Mouse (Mus musculus) bone marrow, adult 2 months (tissue): ENCODE data around the gene Pou3f4. TPM values are rescaled to one million over a fixed set of nuclear protein-coding genes. Genes with fewer than 3 reads are reported as not detected.

Experiments used
- H3K27ac ChIP-seq: fragments of 200-500 bp; 2 replicates; pipeline ENCODE4 v1.5.1; 2012; ENCODE audit warnings: low read depth, mild to moderate bottlenecking, control low read depth, inconsistent platforms, low read length; ENCODE audit not compliant: control insufficient read depth, poor library complexity, insufficient read depth
- H3K4me1 ChIP-seq: fragments of 200-500 bp; 2 replicates; pipeline ENCODE4 v1.6.1; 2011; ENCODE audit warnings: low read length; ENCODE audit not compliant: control insufficient read depth, insufficient read depth
- H3K4me3 ChIP-seq: fragments of 200-500 bp; replicated peaks from 2 replicates; pipeline ENCODE3; 2011; ENCODE audit warnings: mild to moderate bottlenecking, low read depth, low read length, control low read depth; ENCODE audit not compliant: control insufficient read depth
- CTCF ChIP-seq: fragments of 200-500 bp; IDR thresholded peaks from 2 replicates; pipeline ENCODE4 v1.5.1; 2011; ENCODE audit warnings: low read length, control low read depth; ENCODE audit not compliant: control insufficient read depth, insufficient read depth
- POLR2A ChIP-seq: fragments of 200-500 bp; IDR thresholded peaks from 2 replicates; pipeline ENCODE4 v1.6.1; 2011; ENCODE audit warnings: low read depth, mild to moderate bottlenecking, control low read depth, low read length, borderline replicate concordance; ENCODE audit not compliant: control insufficient read depth
- WGBS: fragments of 180-500 bp; shearing (Covaris S2); methylation state at CpG from one replicate; pipeline ENCODE4 v1.1.7; 2018; 5-methylcytosine and 5-hydroxymethylcytosine counted together
- polyA plus RNA-seq: library from polyadenylated mRNA; stranded (reverse); fragments of >200 nt; gene quantifications from 2 replicates; pipeline ENCODE4 v1.2.4, GENCODE M21; 2011; ENCODE audit warnings: low replicate concordance; ENCODE audit not compliant: missing spikeins, insufficient read depth, insufficient read length

Gene Pou3f4
- polyA plus RNA-seq, 1 experiment, result not detected

DNA sequence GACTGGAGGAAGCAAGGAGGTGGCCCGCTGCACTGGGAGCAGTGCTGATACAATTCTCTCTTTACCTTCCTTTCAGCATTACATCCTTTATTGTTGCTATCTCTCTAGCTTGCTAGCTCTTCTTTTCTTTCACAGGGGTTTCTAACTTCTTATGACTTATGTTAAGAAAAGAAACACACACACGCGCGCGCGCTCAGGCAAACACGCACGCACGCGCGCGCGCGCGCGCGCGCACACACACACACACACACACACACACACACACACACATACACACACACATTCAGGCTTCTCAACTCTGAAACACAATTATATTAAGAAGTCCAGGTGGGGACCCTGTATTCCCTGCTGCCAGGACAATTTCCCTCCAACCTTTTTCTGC is 1.5 kb downstream of the Pou3f4 start:
- Histone ChIP-seq H3K4me3 (no peak overlapping the region), H3K27ac (no peak overlapping the region), H3K4me1 (no peaks in the 10 kb centered on the region)
- 31% methylated on average over 18 of the region's 18 CpGs for WGBS
- TF ChIP-seq CTCF, result no peak
- no peak for TF ChIP-seq POLR2A

- Histone ChIP-seq H3K27ac (no peak overlapping the region), H3K4me3 (no peak overlapping the region), H3K4me1 (no peaks in the 10 kb centered on the region)
- no peak for TF ChIP-seq CTCF
- TF ChIP-seq POLR2A, result no peak
- WGBS, result 22% methylated on average over 16 of the region's 16 CpGs
Observed at GRCm38 (mm10) chrX:110816609-110817008, 2.5 kb downstream of the Pou3f4 start.

- 19% methylated on average over 10 of the region's 10 CpGs for WGBS
- H3K27ac ChIP-seq, result no peak overlapping the region
- TF ChIP-seq CTCF (no peak), POLR2A (no peak)
- H3K4me1 ChIP-seq, result no peaks in the 10 kb centered on the region
- no peak overlapping the region for H3K4me3 ChIP-seq
Observed at GRCm38 (mm10) chrX:110817211-110817610, 3.1 kb downstream of the Pou3f4 start.

- 63% methylated on average over 2 of the region's 2 CpGs for WGBS
- TF ChIP-seq CTCF, result no peak
- no peak for TF ChIP-seq POLR2A
- Histone ChIP-seq H3K27ac (no peak overlapping the region), H3K4me3 (no peak overlapping the region), H3K4me1 (no peaks in the 10 kb centered on the region)
Observed at GRCm38 (mm10) chrX:110837450-110837849, 23.4 kb downstream of the Pou3f4 start.

DNA sequence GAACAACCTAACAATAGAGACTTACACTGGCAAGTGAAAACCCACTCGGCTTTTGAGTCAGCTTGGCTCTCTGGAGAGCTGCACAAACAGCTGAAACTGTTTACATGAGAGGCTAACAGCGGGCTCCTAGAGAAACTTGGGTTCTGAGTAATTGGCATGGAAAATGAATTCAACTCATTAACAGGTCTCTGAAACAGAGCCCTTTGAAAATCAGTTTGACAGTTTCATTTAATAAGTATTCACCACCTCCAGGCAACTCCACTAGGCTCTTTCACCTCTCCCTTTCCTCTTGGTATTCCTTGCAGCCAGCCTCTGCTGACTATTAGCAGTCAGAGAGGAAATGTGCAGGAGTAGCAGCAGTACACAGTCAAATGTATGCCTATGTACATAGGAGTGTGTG is 37.2 kb downstream of the Pou3f4 start:
- TF ChIP-seq POLR2A (no peak), CTCF (no peak)
- Histone ChIP-seq H3K4me3 (no peak overlapping the region), H3K4me1 (no peaks in the 10 kb centered on the region), H3K27ac (no peak overlapping the region)
- WGBS, result 62% methylated on average over 2 of the region's 2 CpGs
